Mouse (Mus musculus) thymus, postnatal 0 days (tissue): ENCODE results near the gene Eipr1. TPM values are rescaled to one million over a fixed set of nuclear protein-coding genes. Genes with fewer than 3 reads are reported as not detected.
"Not testable (repeated sequence)": the region's sequence is repeated elsewhere in the genome, so short reads cannot be mapped to it uniquely, and the experiment has no call there.

Experiments used
- DNase-seq: peaks from one replicate; pipeline ENCODE4 v3.0.0-alpha.2; 2015; ENCODE audit warnings: low spot score
- polyA plus RNA-seq: library from polyadenylated mRNA; unstranded; fragments of >200 nt; fragmentation: Nextera tagmentation; extraction: Ambion mirVana; gene quantifications from 2 replicates; pipeline ENCODE4 v1.2.1, GENCODE M21; 2015

Gene Eipr1
- polyA plus RNA-seq: 50.3 and 57.0 TPM in 2 replicates

DNA sequence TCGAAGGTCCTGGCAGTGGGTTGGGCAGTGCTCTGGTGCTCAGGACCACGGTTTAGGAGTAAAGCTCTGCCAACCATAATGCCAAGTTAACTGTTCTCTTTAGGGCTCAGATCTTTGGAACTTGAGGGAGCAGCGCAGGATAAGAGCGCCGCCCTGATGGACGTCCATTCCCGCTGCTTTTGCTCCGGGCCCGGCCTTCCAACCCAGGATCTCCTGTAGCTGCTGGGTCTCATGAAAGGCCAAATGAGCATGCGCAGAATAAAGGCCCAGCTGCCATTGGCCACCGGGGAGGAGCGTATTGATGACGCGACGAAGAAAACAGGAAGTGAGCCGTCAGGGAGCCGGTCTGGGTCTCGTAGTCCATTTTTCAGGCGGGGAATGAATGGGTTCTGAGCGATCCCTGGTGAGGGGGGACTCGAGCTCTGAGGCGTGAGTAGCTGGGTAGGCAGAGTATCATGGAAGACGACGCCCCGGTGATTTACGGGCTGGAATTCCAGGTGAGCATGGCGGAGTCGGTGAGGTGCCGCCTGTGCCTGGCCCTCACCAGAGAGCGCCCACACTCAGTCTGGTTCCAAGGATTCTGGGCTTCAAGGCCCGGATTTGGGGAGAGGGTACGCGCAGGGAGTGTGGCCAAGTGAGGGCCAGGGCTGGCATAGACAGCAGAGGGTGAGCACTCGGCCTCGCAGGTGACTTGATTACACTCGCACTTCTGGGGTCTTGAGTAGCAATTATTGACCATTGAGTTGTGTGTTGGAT lies at the start of gene Eipr1:
TSS of gene Eipr1 (plus strand) at position 296 of the 756 bp plus-strand sequence.
- DNase-seq: peak; percentile 94

DNA sequence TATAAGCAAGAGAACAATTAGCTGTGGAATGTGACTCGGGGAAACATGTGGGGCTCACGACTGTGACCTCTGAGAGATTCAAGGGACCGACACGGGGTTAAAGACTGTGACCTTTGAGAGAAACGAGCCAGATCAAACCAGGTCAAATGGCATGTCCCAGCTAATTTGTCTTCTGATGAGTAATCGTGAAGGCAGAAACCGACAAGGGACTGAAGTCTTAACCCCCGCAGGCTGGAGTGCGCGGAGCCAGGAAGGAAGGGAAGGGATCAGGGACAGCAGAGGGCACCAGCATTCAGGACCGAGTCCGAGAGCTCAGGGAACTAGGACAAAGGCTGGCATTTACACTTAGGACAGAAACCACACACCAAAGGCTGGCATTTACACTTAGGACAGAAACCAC lies 47.2 kb upstream of the Eipr1 start:
- DNase-seq: no peak

DNA sequence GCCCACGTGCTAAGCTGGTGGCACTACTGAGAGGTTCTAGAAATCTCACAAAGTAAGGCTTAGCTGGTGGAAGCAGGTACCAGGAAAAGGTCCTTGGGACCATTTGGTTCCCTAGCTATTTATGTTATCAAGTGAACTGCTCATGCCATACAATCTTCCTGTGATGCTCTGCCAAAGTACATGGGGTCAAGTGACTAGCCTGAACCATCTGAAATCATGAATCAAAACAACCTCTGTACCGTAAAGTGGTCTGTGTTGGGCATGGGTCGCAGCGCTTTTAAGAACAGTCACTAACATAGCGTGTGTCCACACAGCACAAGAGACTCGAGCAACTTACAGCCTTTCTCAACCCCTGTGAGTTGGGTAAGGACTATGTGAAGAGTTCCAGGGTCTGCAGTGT lies 46.4 kb upstream of the Eipr1 start:
- DNase-seq: no peak

DNA sequence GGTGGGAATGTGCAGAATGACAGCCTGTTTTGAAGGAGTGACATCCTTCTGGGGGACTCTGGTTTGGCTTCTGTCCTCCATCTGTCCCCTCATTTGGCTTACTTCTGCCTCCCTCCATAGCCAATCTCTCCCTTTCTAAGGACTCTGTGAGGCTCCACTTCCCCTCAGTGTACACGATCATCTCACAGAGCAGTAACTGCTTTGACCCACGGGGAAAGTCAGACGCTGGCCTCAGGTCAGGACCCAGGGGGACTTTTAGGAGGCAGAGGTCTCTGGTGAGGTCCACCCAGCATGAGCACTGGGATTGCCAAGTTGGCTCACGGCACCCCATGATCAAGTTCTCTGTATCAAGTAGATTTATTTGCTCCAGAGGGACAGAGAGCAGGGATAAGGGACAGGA lies 43.4 kb upstream of the Eipr1 start:
- DNase-seq: no peak

DNA sequence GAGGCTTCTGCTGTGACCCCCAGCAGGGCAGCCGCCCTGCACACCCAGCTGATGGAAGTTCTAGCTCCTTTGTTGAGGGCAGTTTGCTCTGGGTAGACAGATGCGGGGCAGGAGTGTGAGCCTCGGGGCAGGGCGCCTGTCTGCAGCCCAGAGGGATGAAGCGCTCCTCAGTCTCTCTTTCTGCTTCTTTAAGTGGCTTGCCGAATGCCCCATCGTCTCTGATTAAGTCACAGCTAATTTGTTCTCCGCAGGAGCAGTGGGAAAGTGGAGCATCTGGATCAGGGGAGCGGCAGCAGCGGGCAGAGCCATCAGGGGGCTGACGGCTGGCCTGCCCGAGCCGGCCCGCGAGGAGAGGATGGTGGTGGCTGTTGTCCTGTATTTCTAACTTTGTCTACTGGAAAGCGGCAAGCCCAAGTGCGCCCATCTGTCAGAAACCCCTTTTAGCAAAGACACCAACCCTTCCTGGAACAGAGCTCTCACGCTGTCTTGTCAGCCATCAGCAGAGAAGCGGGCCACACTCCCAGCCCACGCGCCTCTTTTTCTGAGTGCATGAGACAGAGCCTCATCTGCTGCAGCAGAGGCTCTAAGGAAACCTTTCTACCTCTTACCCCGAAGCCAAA lies 40.9 kb upstream of the Eipr1 start:
- no peak for DNase-seq

DNA sequence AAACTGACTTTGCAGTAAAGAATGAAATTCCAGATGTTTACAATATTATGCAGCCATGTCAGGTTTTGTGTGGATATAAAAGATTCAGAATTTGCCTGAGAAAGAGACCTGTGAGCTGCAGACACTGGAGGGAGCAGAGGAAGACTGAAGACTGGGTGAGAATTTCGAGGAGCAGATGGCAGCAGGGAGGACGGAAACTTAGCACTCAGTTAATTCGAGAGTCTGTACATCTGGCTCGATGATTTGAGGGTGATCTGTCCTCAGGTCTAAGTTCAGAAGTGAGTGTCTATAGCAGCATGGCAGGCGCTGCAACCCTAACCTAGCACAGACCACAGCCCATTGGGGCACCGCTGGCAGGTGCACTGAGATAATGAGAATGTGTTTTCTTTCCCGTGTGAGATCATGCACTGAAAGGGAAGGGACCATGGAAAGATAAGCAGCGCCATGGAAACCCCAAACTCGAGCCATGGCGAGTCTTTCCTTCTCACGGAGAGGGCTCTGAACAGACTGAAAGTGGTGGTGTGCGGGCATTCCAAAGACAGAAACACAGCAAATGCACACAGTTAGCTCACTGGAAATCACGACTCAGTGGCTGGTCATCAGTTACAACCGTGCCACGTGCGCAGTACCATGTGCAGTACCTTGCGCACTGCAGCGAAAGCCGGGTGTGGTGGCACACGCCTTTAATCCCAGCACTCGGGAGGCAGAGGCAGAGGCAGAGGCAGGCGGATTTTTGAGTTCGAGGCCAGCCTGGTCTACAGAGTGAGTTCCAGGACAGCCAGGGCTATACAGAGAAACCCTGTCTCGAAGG lies 36.6 kb upstream of the Eipr1 start:
- DNase-seq: no peak

DNA sequence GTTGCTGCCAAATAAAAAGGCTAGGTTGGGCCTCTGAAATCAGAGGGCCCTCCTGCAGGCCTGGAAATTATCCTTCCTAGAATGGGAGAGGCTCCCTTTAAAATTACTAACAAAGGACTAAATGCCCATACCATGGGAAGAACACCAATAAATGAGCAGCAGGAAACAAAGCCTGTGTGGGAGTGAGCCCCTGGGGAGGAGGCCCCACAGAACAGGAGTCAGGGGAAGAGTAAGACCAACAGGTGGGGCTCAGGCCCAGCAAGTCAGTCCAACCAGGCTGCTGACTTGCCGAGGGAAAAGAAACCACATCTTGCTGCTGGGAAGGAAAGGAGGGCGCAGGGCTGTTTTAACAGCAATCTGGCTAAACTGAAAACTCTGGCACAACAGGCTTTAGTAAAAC lies 34.5 kb upstream of the Eipr1 start:
- no peak for DNase-seq

- no peak for DNase-seq
Measured at GRCm38 (mm10) chr12:28718106-28718505, 33.5 kb upstream of the Eipr1 start.

DNA sequence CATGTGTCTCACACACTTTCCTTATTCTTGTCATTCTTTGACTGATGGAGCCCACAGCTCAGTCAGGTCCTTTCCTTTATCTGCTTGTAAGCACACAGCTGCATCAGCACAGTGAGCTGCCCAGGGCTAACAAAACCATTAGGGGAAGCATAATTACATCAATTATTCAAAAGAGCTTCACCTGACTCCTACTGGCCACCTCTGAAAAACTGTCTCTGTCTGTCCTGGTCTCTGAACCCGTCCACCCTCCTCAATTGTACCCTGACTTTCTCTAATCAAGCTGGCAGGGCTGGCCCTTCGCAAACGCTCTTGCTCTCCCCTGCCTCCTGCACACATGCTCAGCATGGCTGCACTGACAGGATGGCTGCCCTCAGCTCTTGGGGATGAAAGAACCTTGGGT lies 27.2 kb upstream of the Eipr1 start:
- DNase-seq: no peak

- DNase-seq: no peak
Measured at GRCm38 (mm10) chr12:28726204-28726603, 25.4 kb upstream of the Eipr1 start.

DNA sequence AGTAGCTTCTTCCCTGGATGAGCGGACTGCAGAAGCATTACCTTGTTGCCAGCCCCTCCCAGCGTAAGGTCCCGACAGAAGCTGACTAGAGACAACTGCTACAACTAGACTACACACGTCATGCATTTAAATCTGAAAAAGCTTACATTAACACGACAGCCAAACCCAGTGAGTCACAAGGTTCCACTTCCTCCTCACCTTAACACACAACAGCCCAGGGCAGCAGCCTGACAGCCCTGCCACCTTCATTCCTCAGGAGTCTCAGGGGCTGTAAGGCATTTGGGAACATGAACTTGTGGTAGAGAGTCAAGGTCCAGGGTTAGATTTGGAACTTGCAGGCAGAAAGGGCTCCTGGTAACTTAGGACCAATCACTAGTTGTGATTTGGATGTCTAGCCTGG lies 24.5 kb upstream of the Eipr1 start:
- no peak for DNase-seq

- DNase-seq: no peak
Measured at GRCm38 (mm10) chr12:28732631-28733030, 19.0 kb upstream of the Eipr1 start.

- not testable (repeated sequence) for DNase-seq
Measured at GRCm38 (mm10) chr12:28733520-28734245, 17.9 kb upstream of the Eipr1 start.

- DNase-seq: no peak
Measured at GRCm38 (mm10) chr12:28734271-28734670, 17.3 kb upstream of the Eipr1 start.

GRCm38 (mm10) chr12:28735293-28735692 lies 16.3 kb upstream of the Eipr1 start:
- peak; percentile 15 for DNase-seq

DNA sequence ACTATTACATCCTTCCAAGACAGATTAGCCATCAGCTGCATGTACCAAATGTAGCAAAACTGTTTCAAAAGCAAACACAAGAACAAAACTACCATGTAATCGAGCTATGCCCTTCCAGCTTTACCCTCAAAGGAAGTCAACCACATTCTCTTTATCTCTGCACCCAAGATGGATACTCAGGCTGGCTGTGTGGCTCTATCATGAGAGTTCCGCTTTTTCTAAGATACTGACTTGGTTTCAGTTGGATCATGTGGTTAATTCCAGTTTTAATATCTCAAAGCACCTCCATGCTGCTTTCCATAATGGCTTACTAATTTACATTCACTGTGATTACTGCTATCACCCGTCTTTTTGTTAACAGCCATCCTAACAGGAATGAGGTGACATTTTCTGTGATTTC lies 8.3 kb upstream of the Eipr1 start:
- DNase-seq: no peak

GRCm38 (mm10) chr12:28750021-28750633 lies 1.5 kb upstream of the Eipr1 start, which contains the start of gene Trappc12:
Gene Trappc12 (minus strand): TSS chr12:28750472.
- DNase-seq: peak; percentile 91

DNA sequence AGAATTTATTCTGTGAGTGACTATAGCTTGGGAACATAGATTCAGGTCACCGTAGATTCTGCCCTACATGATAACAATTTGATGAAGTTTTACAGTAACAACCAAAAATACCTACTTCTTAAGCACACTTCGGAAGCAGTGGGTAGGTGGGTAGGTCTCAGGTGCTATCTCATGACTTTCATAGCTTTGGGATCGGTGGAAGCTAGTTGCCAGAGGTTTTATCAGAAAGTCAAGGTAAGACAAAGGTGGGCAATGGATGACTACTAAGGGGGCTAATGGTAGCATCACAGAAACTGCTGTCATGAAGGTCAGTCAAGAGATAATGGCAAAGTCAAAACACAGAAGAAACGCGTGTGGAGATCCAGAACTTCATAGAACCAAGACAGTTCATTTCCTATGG lies 727 bp upstream of the Eipr1 start:
- DNase-seq: no peak

- DNase-seq: no peak
Measured at GRCm38 (mm10) chr12:28756019-28756418, 4.4 kb downstream of the Eipr1 start.

GRCm38 (mm10) chr12:28769953-28770352 lies 18.4 kb downstream of the Eipr1 start:
- DNase-seq: no peak

GRCm38 (mm10) chr12:28773815-28774214 lies 22.2 kb downstream of the Eipr1 start:
- peak; percentile 21 for DNase-seq
